Mouse (Mus musculus) urinary bladder, adult 2 months (tissue): ENCODE measurements around the gene Tubgcp2. TPM values are rescaled to one million over a fixed set of nuclear protein-coding genes. Genes with fewer than 3 reads are reported as not detected.

Experiments
- DNase-seq: peaks from one replicate; pipeline ENCODE4 v3.0.0; 2022; ENCODE audit warnings: low spot score
- polyA plus RNA-seq: library from polyadenylated mRNA; depleted of rRNA; stranded (reverse); fragments of >200 nt; gene quantifications from 2 replicates; pipeline ENCODE4 v1.2.3, GENCODE M21; 2012

Tubgcp2 gene
- polyA plus RNA-seq, 1 experiment = 33.2 TPM

- DNase-seq = no peak
Observed at GRCm38 (mm10) chr7:140047811-140048311, 11.4 kb upstream of the Tubgcp2 start.

- no peak for DNase-seq
Observed at GRCm38 (mm10) chr7:140045546-140045945, 9.1 kb upstream of the Tubgcp2 start.

- no peak for DNase-seq
Observed at GRCm38 (mm10) chr7:140042728-140043127, 6.3 kb upstream of the Tubgcp2 start.

GRCm38 (mm10) chr7:140037171-140037555, 694 bp upstream of the Tubgcp2 start:
- no peak for DNase-seq

GRCm38 (mm10) chr7:140035456-140035855, 1.0 kb downstream of the Tubgcp2 start:
- no peak for DNase-seq

GRCm38 (mm10) chr7:140033386-140033785, 3.1 kb downstream of the Tubgcp2 start:
- no peak for DNase-seq

GRCm38 (mm10) chr7:140032366-140032765, 4.1 kb downstream of the Tubgcp2 start:
- DNase-seq = no peak

- DNase-seq = no peak
Observed at GRCm38 (mm10) chr7:140031771-140032170, 4.7 kb downstream of the Tubgcp2 start.

- DNase-seq = no peak
Observed at GRCm38 (mm10) chr7:140011336-140011735, 25.1 kb downstream of the Tubgcp2 start.

GRCm38 (mm10) chr7:140007781-140008180, 28.7 kb downstream of the Tubgcp2 start:
- DNase-seq = no peak

GRCm38 (mm10) chr7:140006861-140007611, 29.4 kb downstream of the Tubgcp2 start:
- DNase-seq = no peak

GRCm38 (mm10) chr7:140004666-140005065, 31.8 kb downstream of the Tubgcp2 start:
- DNase-seq = no peak

GRCm38 (mm10) chr7:140001086-140001740, 35.3 kb downstream of the Tubgcp2 start:
- DNase-seq = peak; percentile 27

- peak; percentile 15 for DNase-seq
Observed at GRCm38 (mm10) chr7:139998691-139999350, 37.6 kb downstream of the Tubgcp2 start.

- DNase-seq = no peak
Observed at GRCm38 (mm10) chr7:139994676-139995075, 41.8 kb downstream of the Tubgcp2 start.

GRCm38 (mm10) chr7:139994202-139994601, 42.3 kb downstream of the Tubgcp2 start:
- DNase-seq = no peak

GRCm38 (mm10) chr7:139993532-139993931, 42.9 kb downstream of the Tubgcp2 start:
- DNase-seq = no peak

GRCm38 (mm10) chr7:139992406-139992805, 44.1 kb downstream of the Tubgcp2 start, which contains the start of gene Adam8:
Gene Adam8 (minus strand): TSS chr7:139992562.
- DNase-seq = no peak

GRCm38 (mm10) chr7:139990864-139991394, 45.5 kb downstream of the Tubgcp2 start:
- DNase-seq = no peak

- no peak for DNase-seq
Observed at GRCm38 (mm10) chr7:139988272-139988671, 48.2 kb downstream of the Tubgcp2 start.

- DNase-seq = no peak
Observed at GRCm38 (mm10) chr7:139984505-139984904, 52.0 kb downstream of the Tubgcp2 start.

GRCm38 (mm10) chr7:139982058-139982457, 54.4 kb downstream of the Tubgcp2 start:
- DNase-seq = no peak
